Mouse (Mus musculus) cortical plate, adult 2 months (tissue): Measurements from ENCODE around the gene Tmem91. TPM values are rescaled to one million over a fixed set of nuclear protein-coding genes. Genes with fewer than 3 reads are reported as not detected.

Experiments
- H3K27ac ChIP-seq: fragments of 200-500 bp; 2 replicates; pipeline ENCODE4 v1.5.1; 2012; ENCODE audit warnings: low read length, control low read depth, inconsistent platforms; ENCODE audit not compliant: insufficient read depth
- H3K4me1 ChIP-seq: fragments of 200-500 bp; 2 replicates; pipeline ENCODE4 v1.6.1; 2011; ENCODE audit warnings: low read length; ENCODE audit not compliant: control insufficient read depth, insufficient read depth
- H3K4me3 ChIP-seq: fragments of 200-500 bp; 2 replicates; pipeline ENCODE4 v1.5.1; 2011; ENCODE audit warnings: mild to moderate bottlenecking, low read length, control low read depth; ENCODE audit not compliant: insufficient read depth
- CTCF ChIP-seq: fragments of 200-500 bp; IDR thresholded peaks from 2 replicates; pipeline ENCODE4 v1.5.1; 2011; ENCODE audit warnings: mild to moderate bottlenecking, control low read depth, low read length; ENCODE audit not compliant: insufficient read depth; ENCODE audit errors: extremely low read depth
- POLR2A ChIP-seq: fragments of 200-500 bp; IDR thresholded peaks from 2 replicates; pipeline ENCODE4 v1.6.1; 2011; ENCODE audit warnings: mild to moderate bottlenecking, low read length, control low read depth; ENCODE audit not compliant: insufficient read depth; ENCODE audit errors: extremely low read depth
- polyA plus RNA-seq: library from polyadenylated mRNA; depleted of rRNA; stranded (reverse); fragments of >200 nt; gene quantifications from 2 replicates; pipeline ENCODE4 v1.2.3, GENCODE M21; 2012

Gene Tmem91
- polyA plus RNA-seq, 1 experiment: 37.6 TPM

GRCm38 (mm10) chr7:25700732-25701131, 25.8 kb upstream of the Tmem91 start:
- no peak overlapping the region for H3K4me3 ChIP-seq
- no peak overlapping the region for H3K27ac ChIP-seq
- TF ChIP-seq POLR2A (no peak), CTCF (0 out of 2 replicates have a peak, but pooled peaks have one; percentile 1)
- H3K4me1 ChIP-seq: no peaks in the 10 kb centered on the region; the same call in 1 of the 2 replicates

- Histone ChIP-seq H3K4me3 (no peak overlapping the region), H3K27ac (no peak overlapping the region), H3K4me1 (no peaks in the 10 kb centered on the region)
- TF ChIP-seq CTCF (no peak), POLR2A (no peak)
These were observed 24.9 kb upstream of the Tmem91 start for GRCm38 (mm10) chr7:25699851-25700250.

- TF ChIP-seq CTCF (no peak), POLR2A (no peak)
- no peaks in the 10 kb centered on the region for H3K4me1 ChIP-seq
- H3K27ac ChIP-seq: no peak overlapping the region
- H3K4me3 ChIP-seq: no peak overlapping the region
These were observed 19.1 kb upstream of the Tmem91 start for GRCm38 (mm10) chr7:25694104-25694503.

- TF ChIP-seq CTCF (no peak), POLR2A (no peak)
These were observed 15.1 kb upstream of the Tmem91 start for GRCm38 (mm10) chr7:25690051-25690450.

GRCm38 (mm10) chr7:25689603-25690021, 14.6 kb upstream of the Tmem91 start:
- H3K27ac ChIP-seq: no peak overlapping the region
- H3K4me1 ChIP-seq: peaks cover 2% of the 10 kb centered on the region; the same call in 1 of the 2 replicates
- TF ChIP-seq CTCF (no peak), POLR2A (no peak)
- peak overlapping the region; percentile 28; the same call in 1 of the 2 replicates for H3K4me3 ChIP-seq

More at GRCm38 (mm10) chr7:25690051-25690450, 15.1 kb upstream of the Tmem91 start:
- H3K4me1 ChIP-seq: peaks cover 2% of the 10 kb centered on the region; the same call in 1 of the 2 replicates
- H3K27ac ChIP-seq: no peak overlapping the region
- H3K4me3 ChIP-seq: no peak overlapping the region

GRCm38 (mm10) chr7:25688810-25689586, 14.0 kb upstream of the Tmem91 start:
- TF ChIP-seq POLR2A (no peak), CTCF (no peak)
- Histone ChIP-seq H3K27ac (no peak overlapping the region), H3K4me1 (peaks cover 2% of the 10 kb centered on the region; the same call in 1 of the 2 replicates), H3K4me3 (peak overlapping the region; percentile 28)

- TF ChIP-seq CTCF (no peak), POLR2A (no peak)
- no peak overlapping the region for H3K27ac ChIP-seq
- peaks cover 2% of the 10 kb centered on the region; the same call in 1 of the 2 replicates for H3K4me1 ChIP-seq
- H3K4me3 ChIP-seq: peak overlapping the region; percentile 38
These were observed 12.9 kb upstream of the Tmem91 start for GRCm38 (mm10) chr7:25687811-25688401.

- TF ChIP-seq CTCF (peak; percentile 14; the same call in 1 of the 2 replicates), POLR2A (no peak)
- H3K4me3 ChIP-seq: peak within 1 kb of the TSS; percentile 38
- peaks cover 2% of the 10 kb centered on the region; the same call in 1 of the 2 replicates for H3K4me1 ChIP-seq
- H3K27ac ChIP-seq: no peak within 1 kb of the TSS
These were observed 11.9 kb upstream of the Tmem91 start, which contains the start of gene Tgfb1 for GRCm38 (mm10) chr7:25686680-25687531. TSS of gene Tgfb1 (plus strand) at chr7:25687002.

- peaks cover 4% of the 10 kb centered on the region; the same call in 1 of the 2 replicates for H3K4me1 ChIP-seq
- H3K4me3 ChIP-seq: no peak overlapping the region
- TF ChIP-seq CTCF: no peak
- no peak for TF ChIP-seq POLR2A
- H3K27ac ChIP-seq: no peak overlapping the region
These were observed 11.0 kb upstream of the Tmem91 start for GRCm38 (mm10) chr7:25685926-25686470.
